Mouse (Mus musculus) hindbrain, embryonic 16.5 days (tissue): ENCODE results near the gene Tnfaip8l3. TPM values are rescaled to one million over a fixed set of nuclear protein-coding genes. Genes with fewer than 3 reads are reported as not detected.

Experiments used
- ATAC-seq: fragments of 200-750 bp; cut with Nextera tagmentation; 2 replicates; pipeline ENCODE4 v1.8.0; 2017; ENCODE audit warnings: moderate TSS enrichment, moderate library complexity
- H3K27ac ChIP-seq: fragments of 300-500 bp; sonication (generic); 2 replicates; pipeline ENCODE4 v1.5.1; 2014; ENCODE audit warnings: low read depth, mild to moderate bottlenecking, control low read depth, low read length, moderate library complexity
- H3K27me3 ChIP-seq: fragments of 300-500 bp; sonication (generic); replicated peaks from 2 replicates; pipeline ENCODE4 v1.6.1; 2014; ENCODE audit warnings: low read length; ENCODE audit not compliant: control insufficient read depth, insufficient read depth
- H3K36me3 ChIP-seq: fragments of 300-500 bp; sonication (generic); 2 replicates; pipeline ENCODE4 v1.6.1; 2014; ENCODE audit warnings: mild to moderate bottlenecking, low read length, moderate library complexity, mixed read lengths; ENCODE audit not compliant: control insufficient read depth, insufficient read depth
- H3K4me1 ChIP-seq: fragments of 300-500 bp; sonication (generic); 2 replicates; pipeline ENCODE4 v1.6.1; 2014; ENCODE audit warnings: low read depth, low read length; ENCODE audit not compliant: control insufficient read depth, insufficient read depth
- H3K4me2 ChIP-seq: fragments of 300-500 bp; sonication (generic); 2 replicates; pipeline ENCODE4 v1.6.1; 2014; ENCODE audit warnings: mild to moderate bottlenecking, low read length, control low read depth, moderate library complexity
- H3K4me3 ChIP-seq: fragments of 300-500 bp; sonication (generic); 2 replicates; pipeline ENCODE4 v1.5.1; 2014; ENCODE audit warnings: mild to moderate bottlenecking, low read length, control low read depth, moderate library complexity
- H3K9ac ChIP-seq: fragments of 300-500 bp; sonication (generic); 2 replicates; pipeline ENCODE4 v1.6.1; 2014; ENCODE audit warnings: low read depth, mild to moderate bottlenecking, control low read depth, low read length, moderate library complexity
- H3K9me3 ChIP-seq: fragments of 300-500 bp; sonication (generic); 2 replicates; pipeline ENCODE4 v1.6.1; 2014; ENCODE audit warnings: mild to moderate bottlenecking, low read length, moderate library complexity; ENCODE audit not compliant: control insufficient read depth
- WGBS: fragments of 180-500 bp; shearing (Covaris S2); extraction: QIAGEN DNeasy Blood & Tissue Kit; methylation state at CpG from one replicate; pipeline ENCODE4 v1.1.7; 2014; 5-methylcytosine and 5-hydroxymethylcytosine counted together
- polyA plus RNA-seq: library from polyadenylated mRNA; unstranded; fragments of >200 nt; fragmentation: Nextera tagmentation; extraction: Ambion mirVana; gene quantifications from 2 replicates; pipeline ENCODE4 v1.2.1, GENCODE M21; 2015

Gene Tnfaip8l3
- polyA plus RNA-seq: 1.1 and 1.3 TPM in 2 replicates

GRCm38 (mm10) chr9:54068032-54068649 lies at the start of gene Tnfaip8l3:
Gene Tnfaip8l3 (minus strand): TSS chr9:54068388.
- H3K27me3 ChIP-seq: peaks cover 2% of the 10 kb centered on the region; the same call in 1 of the 2 replicates
- H3K27ac ChIP-seq: no peak within 1 kb of the TSS
- no peaks in the 10 kb centered on the region for H3K36me3 ChIP-seq
- peak; percentile 93 for ATAC-seq
- peak within 1 kb of the TSS; percentile 56 for H3K9ac ChIP-seq
- H3K9me3 ChIP-seq: no peaks in the 10 kb centered on the region
- peak within 1 kb of the TSS; percentile 53 for H3K4me3 ChIP-seq
- 0% methylated on average over 29 of the region's 35 CpGs for WGBS
- peak within 1 kb of the TSS; percentile 98 for H3K4me2 ChIP-seq
- peaks cover 13% of the 10 kb centered on the region for H3K4me1 ChIP-seq

- H3K27ac ChIP-seq: no peak overlapping the region
- no peak for ATAC-seq
- no peaks in the 10 kb centered on the region for H3K27me3 ChIP-seq
- no peak overlapping the region for H3K4me3 ChIP-seq
- no peak overlapping the region for H3K4me2 ChIP-seq
- no peaks in the 10 kb centered on the region for H3K4me1 ChIP-seq
- H3K9ac ChIP-seq: no peak overlapping the region
- H3K9me3 ChIP-seq: peaks cover 7% of the 10 kb centered on the region
- H3K36me3 ChIP-seq: no peaks in the 10 kb centered on the region
These were observed 44.5 kb upstream of the Tnfaip8l3 start for GRCm38 (mm10) chr9:54112726-54113125.

GRCm38 (mm10) chr9:54098636-54099035 lies 30.4 kb upstream of the Tnfaip8l3 start:
- H3K4me1 ChIP-seq: no peaks in the 10 kb centered on the region
- no peak overlapping the region for H3K9ac ChIP-seq
- H3K36me3 ChIP-seq: no peaks in the 10 kb centered on the region
- H3K9me3 ChIP-seq: peaks cover 2% of the 10 kb centered on the region; the same call in 1 of the 2 replicates
- H3K27me3 ChIP-seq: no peaks in the 10 kb centered on the region
- no peak overlapping the region for H3K4me2 ChIP-seq
- ATAC-seq: no peak
- no peak overlapping the region for H3K27ac ChIP-seq
- no peak overlapping the region for H3K4me3 ChIP-seq

- H3K4me1 ChIP-seq: no peaks in the 10 kb centered on the region
- no peaks in the 10 kb centered on the region for H3K9me3 ChIP-seq
- no peaks in the 10 kb centered on the region for H3K36me3 ChIP-seq
- no peaks in the 10 kb centered on the region for H3K27me3 ChIP-seq
- H3K4me2 ChIP-seq: no peak overlapping the region
- no peak overlapping the region for H3K9ac ChIP-seq
- H3K27ac ChIP-seq: no peak overlapping the region
- 89% methylated on average over 6 of the region's 6 CpGs for WGBS
- no peak overlapping the region for H3K4me3 ChIP-seq
- no peak for ATAC-seq
These were observed 28.9 kb upstream of the Tnfaip8l3 start for GRCm38 (mm10) chr9:54097091-54097490.

- WGBS: 78% methylated on average over 3 of the region's 3 CpGs
- no peak overlapping the region for H3K9ac ChIP-seq
- H3K9me3 ChIP-seq: no peaks in the 10 kb centered on the region; the same call in 1 of the 2 replicates
- no peaks in the 10 kb centered on the region for H3K4me1 ChIP-seq
- H3K27ac ChIP-seq: no peak overlapping the region
- no peaks in the 10 kb centered on the region for H3K27me3 ChIP-seq
- H3K4me3 ChIP-seq: no peak overlapping the region
- ATAC-seq: no peak
- no peaks in the 10 kb centered on the region for H3K36me3 ChIP-seq
- H3K4me2 ChIP-seq: no peak overlapping the region
These were observed 16.1 kb upstream of the Tnfaip8l3 start for GRCm38 (mm10) chr9:54084245-54084644.

GRCm38 (mm10) chr9:54077740-54078139 lies 9.6 kb upstream of the Tnfaip8l3 start:
- Histone ChIP-seq H3K4me1 (no peaks in the 10 kb centered on the region), H3K27ac (no peak overlapping the region), H3K27me3 (no peaks in the 10 kb centered on the region), H3K9me3 (no peaks in the 10 kb centered on the region), H3K36me3 (no peaks in the 10 kb centered on the region), H3K9ac (no peak overlapping the region), H3K4me2 (no peak overlapping the region), H3K4me3 (no peak overlapping the region)
- ATAC-seq: no peak
- WGBS: 87% methylated on average over 2 of the region's 2 CpGs

GRCm38 (mm10) chr9:54074901-54075300 lies 6.7 kb upstream of the Tnfaip8l3 start:
- Histone ChIP-seq H3K4me3 (no peak overlapping the region), H3K36me3 (no peaks in the 10 kb centered on the region), H3K9ac (no peak overlapping the region), H3K4me2 (no peak overlapping the region), H3K9me3 (no peaks in the 10 kb centered on the region), H3K27ac (no peak overlapping the region), H3K4me1 (no peaks in the 10 kb centered on the region), H3K27me3 (no peaks in the 10 kb centered on the region)
- 91% methylated on average over 3 of the region's 3 CpGs for WGBS
- no peak for ATAC-seq

- Histone ChIP-seq H3K9ac (no peak overlapping the region), H3K27ac (no peak overlapping the region), H3K27me3 (no peaks in the 10 kb centered on the region), H3K4me2 (no peak overlapping the region), H3K4me1 (peaks cover 6% of the 10 kb centered on the region), H3K9me3 (no peaks in the 10 kb centered on the region), H3K4me3 (no peak overlapping the region), H3K36me3 (no peaks in the 10 kb centered on the region)
- 85% methylated on average over 4 of the region's 4 CpGs for WGBS
- no peak for ATAC-seq
These were observed 5.5 kb upstream of the Tnfaip8l3 start for GRCm38 (mm10) chr9:54073688-54074087.

GRCm38 (mm10) chr9:54071474-54072095 lies 3.4 kb upstream of the Tnfaip8l3 start:
- no peak overlapping the region for H3K9ac ChIP-seq
- peaks cover 13% of the 10 kb centered on the region for H3K4me1 ChIP-seq
- H3K36me3 ChIP-seq: no peaks in the 10 kb centered on the region
- WGBS: 83% methylated on average over 7 of the region's 7 CpGs
- no peak overlapping the region for H3K27ac ChIP-seq
- peaks cover 2% of the 10 kb centered on the region; the same call in 1 of the 2 replicates for H3K27me3 ChIP-seq
- H3K4me2 ChIP-seq: no peak overlapping the region
- ATAC-seq: no peak
- H3K9me3 ChIP-seq: no peaks in the 10 kb centered on the region
- no peak overlapping the region for H3K4me3 ChIP-seq
